ENCODE assay signal across 19 mouse cellular contexts in genomic region chr5:73157502-73157901, GRCm38 (mm10).
DNase-seq lines count a peak whose midpoint lies in the region; ATAC-seq lines count a peak whose summit lies in the region.
"Had no signal": no experiment of that assay in that cellular context is flagged by ENCODE, and none has a peak within 500 bp of the region (broad histone marks: within the 10 kb centered on the region; RNA-seq: fewer than 3 reads in every experiment).

No protein-coding gene starts in this region.

- peaks cover 45% of the 10 kb centered on the region for H3K4me1 ChIP-seq in heart, embryonic 12.5 days (replicated peaks)
- H3K4me1 ChIP-seq in neural tube, embryonic 15.5 days, result peaks cover 23% of the 10 kb centered on the region
- H3K4me1 ChIP-seq in forebrain, embryonic 11.5 days (replicated peaks; ENCODE audit: control insufficient read depth, insufficient read depth, low read length), result 0 out of 2 replicates have a peak, but pooled peaks cover 2% of the 10 kb centered on the region
- peaks cover 13% of the 10 kb centered on the region for H3K4me1 ChIP-seq in forebrain, embryonic 16.5 days (replicated peaks; ENCODE audit: control insufficient read depth, insufficient read depth, low read length)

- H3K27ac ChIP-seq in heart, embryonic 12.5 days (ENCODE audit: poor library complexity, severe bottlenecking), result no peak overlapping the region
- H3K27ac ChIP-seq in neural tube, embryonic 15.5 days (replicated peaks), result 0 out of 2 replicates have a peak overlapping the region, but pooled peaks have one; percentile 23
- no peak overlapping the region for H3K27ac ChIP-seq in forebrain, embryonic 11.5 days (ENCODE audit: low read depth, low read length)
- H3K27ac ChIP-seq in forebrain, embryonic 16.5 days (ENCODE audit: low read length), result no peak overlapping the region
- H3K27ac ChIP-seq: forebrain, embryonic 12.5 days; heart, adult 2 months; hindbrain, postnatal 0 days had no signal

- DNase-seq in heart, adult 8-10 months (ENCODE audit: low spot score), result no peak
- no peak for DNase-seq in neural tube, embryonic 10.5 days (ENCODE audit: extremely low spot score, low spot score)
- DNase-seq in forebrain, embryonic 11.5 days (ENCODE audit: low spot score), result no peak
- DNase-seq: adrenal gland, adult 2 months; adrenal gland, postnatal 25 days; cerebellum, adult 18-20 months; cerebellum, adult 9-11 months; cerebellum, postnatal 36 days; forebrain, postnatal 0 days; gastrocnemius, postnatal 14 days; heart, adult 2 months; heart, postnatal 36 days had no signal

- no peak for ATAC-seq in heart, embryonic 12.5 days (ENCODE audit: insufficient number of reproducible peaks, low FRiP score)
- no peak for ATAC-seq in neural tube, embryonic 15.5 days (ENCODE audit: low FRiP score)
- 0 out of 2 replicates have a peak, but pooled peaks have one; percentile 14 for ATAC-seq in neutrophil, adult 5-6 weeks (ENCODE audit: extremely low read depth, insufficient number of reproducible peaks, low FRiP score, poor library complexity, severe bottlenecking)
- no peak for ATAC-seq in forebrain, embryonic 11.5 days (replicated peaks; ENCODE audit: low FRiP score)
- ATAC-seq in forebrain, embryonic 16.5 days, result no peak
- ATAC-seq: forebrain, postnatal 0 days; hindbrain, postnatal 0 days had no signal

- H3K9me3 ChIP-seq in heart, embryonic 12.5 days (replicated peaks), result no peaks in the 10 kb centered on the region
- no peaks in the 10 kb centered on the region for H3K9me3 ChIP-seq in neural tube, embryonic 15.5 days (replicated peaks)
- H3K9me3 ChIP-seq in forebrain, embryonic 11.5 days (ENCODE audit: control insufficient read depth, low read length), result no peaks in the 10 kb centered on the region
- H3K9me3 ChIP-seq in forebrain, embryonic 16.5 days (ENCODE audit: control insufficient read depth, low read length), result no peaks in the 10 kb centered on the region
- H3K9me3 ChIP-seq: forebrain, embryonic 12.5 days; heart, embryonic 13.5 days had no signal

- peak overlapping the region; percentile 0; the same call in 1 of the 2 replicates for H3K9ac ChIP-seq in heart, embryonic 12.5 days
- H3K9ac ChIP-seq in neural tube, embryonic 15.5 days (replicated peaks), result no peak overlapping the region
- H3K9ac ChIP-seq in forebrain, embryonic 11.5 days (ENCODE audit: low read length), result no peak overlapping the region
- no peak overlapping the region for H3K9ac ChIP-seq in forebrain, embryonic 16.5 days (replicated peaks; ENCODE audit: low read depth, low read length)
- H3K9ac ChIP-seq: forebrain, embryonic 12.5 days; forebrain, postnatal 0 days; heart, embryonic 13.5 days had no signal

- 76% methylated on average over 6 of the region's 6 CpGs for WGBS in heart, embryonic 12.5 days
- WGBS in neural tube, embryonic 15.5 days, result 67% methylated on average over 6 of the region's 6 CpGs
- WGBS in forebrain, embryonic 11.5 days, result 86% methylated on average over 6 of the region's 6 CpGs
- WGBS in forebrain, embryonic 16.5 days, result 75% methylated on average over 6 of the region's 6 CpGs

- H3K36me3 ChIP-seq in heart, embryonic 12.5 days, result no peaks in the 10 kb centered on the region
- no peaks in the 10 kb centered on the region for H3K36me3 ChIP-seq in neural tube, embryonic 15.5 days
- H3K36me3 ChIP-seq in forebrain, embryonic 11.5 days (ENCODE audit: control insufficient read depth, insufficient read depth, low read length), result no peaks in the 10 kb centered on the region
- no peaks in the 10 kb centered on the region for H3K36me3 ChIP-seq in forebrain, embryonic 16.5 days (ENCODE audit: control insufficient read depth, insufficient read depth)
- H3K36me3 ChIP-seq: forebrain, embryonic 12.5 days; heart, embryonic 13.5 days had no signal

- H3K27me3 ChIP-seq in heart, embryonic 12.5 days (replicated peaks), result no peaks in the 10 kb centered on the region
- no peaks in the 10 kb centered on the region for H3K27me3 ChIP-seq in neural tube, embryonic 15.5 days (replicated peaks)
- no peaks in the 10 kb centered on the region for H3K27me3 ChIP-seq in forebrain, embryonic 11.5 days (ENCODE audit: control insufficient read depth, insufficient read depth, low read length)
- H3K27me3 ChIP-seq in forebrain, embryonic 16.5 days (replicated peaks; ENCODE audit: control insufficient read depth, insufficient read depth, low read length), result no peaks in the 10 kb centered on the region
- H3K27me3 ChIP-seq: forebrain, embryonic 12.5 days; heart, embryonic 13.5 days had no signal

- no peak overlapping the region for H3K4me2 ChIP-seq in heart, embryonic 12.5 days
- H3K4me2 ChIP-seq in neural tube, embryonic 15.5 days, result no peak overlapping the region
- no peak overlapping the region for H3K4me2 ChIP-seq in forebrain, embryonic 11.5 days (ENCODE audit: low read depth, low read length, severe bottlenecking)
- no peak overlapping the region for H3K4me2 ChIP-seq in forebrain, embryonic 16.5 days (ENCODE audit: low read length)
- H3K4me2 ChIP-seq: forebrain, embryonic 12.5 days; heart, embryonic 13.5 days had no signal

- H3K4me3 ChIP-seq in heart, embryonic 12.5 days, result no peak overlapping the region
- H3K4me3 ChIP-seq in neural tube, embryonic 15.5 days (replicated peaks), result no peak overlapping the region
- H3K4me3 ChIP-seq in forebrain, embryonic 11.5 days (ENCODE audit: low read depth, low read length), result no peak overlapping the region
- H3K4me3 ChIP-seq in forebrain, embryonic 16.5 days (replicated peaks; ENCODE audit: low read length), result no peak overlapping the region
- H3K4me3 ChIP-seq: forebrain, embryonic 12.5 days; heart, adult 2 months; heart, embryonic 13.5 days had no signal
